Mouse (Mus musculus): ENCODE results near the gene Epb41.
A peak's percentile ranks its signal among the peaks of the same experiment; 100 is the strongest.

Gene Epb41

GRCm38 (mm10) chr4:132043726-132044125 lies 31.4 kb downstream of the Epb41 start:
- no peak for DNase-seq (ENCODE audit: low read depth, low spot score)

GRCm38 (mm10) chr4:132041471-132042332 lies 33.4 kb downstream of the Epb41 start:
- DNase-seq (ENCODE audit: low read depth, low spot score) = peak; percentile 50

GRCm38 (mm10) chr4:132039975-132040645 lies 35.0 kb downstream of the Epb41 start:
- peak; percentile 94 for DNase-seq (ENCODE audit: low read depth, low spot score)

GRCm38 (mm10) chr4:132039521-132039920 lies 35.6 kb downstream of the Epb41 start:
- peak; percentile 59 for DNase-seq (ENCODE audit: low read depth, low spot score)

GRCm38 (mm10) chr4:132038809-132039208 lies 36.3 kb downstream of the Epb41 start:
- DNase-seq (ENCODE audit: low read depth, low spot score) = no peak

- DNase-seq (ENCODE audit: low read depth, low spot score) = no peak
These were observed 37.1 kb downstream of the Epb41 start for GRCm38 (mm10) chr4:132037991-132038390.

- peak; percentile 38 for DNase-seq (ENCODE audit: low read depth, low spot score)
These were observed 38.0 kb downstream of the Epb41 start for GRCm38 (mm10) chr4:132037137-132037536.

- no peak for DNase-seq (ENCODE audit: low read depth, low spot score)
These were observed 40.9 kb downstream of the Epb41 start for GRCm38 (mm10) chr4:132034242-132034641.

GRCm38 (mm10) chr4:132033183-132033582 lies 41.9 kb downstream of the Epb41 start:
- DNase-seq (ENCODE audit: low read depth, low spot score) = peak; percentile 41

- no peak for DNase-seq (ENCODE audit: low read depth, low spot score)
These were observed 45.0 kb downstream of the Epb41 start for GRCm38 (mm10) chr4:132029851-132030741.

GRCm38 (mm10) chr4:132027806-132028205 lies 47.3 kb downstream of the Epb41 start:
- no peak for DNase-seq (ENCODE audit: low read depth, low spot score)

- no peak for DNase-seq (ENCODE audit: low read depth, low spot score)
These were observed 48.0 kb downstream of the Epb41 start for GRCm38 (mm10) chr4:132027167-132027566.

- DNase-seq (ENCODE audit: low read depth, low spot score) = no peak
These were observed 49.2 kb downstream of the Epb41 start for GRCm38 (mm10) chr4:132025738-132026527.

GRCm38 (mm10) chr4:132025264-132025663 lies 49.9 kb downstream of the Epb41 start:
- DNase-seq (ENCODE audit: low read depth, low spot score) = no peak

GRCm38 (mm10) chr4:132023816-132024215 lies 51.3 kb downstream of the Epb41 start:
- no peak for DNase-seq (ENCODE audit: low read depth, low spot score)

- no peak for DNase-seq (ENCODE audit: low read depth, low spot score)
These were observed 52.5 kb downstream of the Epb41 start for GRCm38 (mm10) chr4:132022639-132023038.

GRCm38 (mm10) chr4:132021883-132022282 lies 53.2 kb downstream of the Epb41 start:
- no peak for DNase-seq (ENCODE audit: low read depth, low spot score)

- DNase-seq (ENCODE audit: low read depth, low spot score) = no peak
These were observed 56.6 kb downstream of the Epb41 start for GRCm38 (mm10) chr4:132018547-132018946.

- DNase-seq (ENCODE audit: low read depth, low spot score) = no peak
These were observed 59.7 kb downstream of the Epb41 start for GRCm38 (mm10) chr4:132015374-132015773.

- DNase-seq (ENCODE audit: low read depth, low spot score) = no peak
These were observed 63.5 kb downstream of the Epb41 start for GRCm38 (mm10) chr4:132011619-132012018.

- DNase-seq (ENCODE audit: low read depth, low spot score) = no peak
These were observed 64.7 kb downstream of the Epb41 start for GRCm38 (mm10) chr4:132010416-132010815.

All from CD4-positive helper T cell, adult 2 months (primary cell).